ENCODE assay signal across 20 mouse cellular contexts in genomic region chr2:161024606-161025005, GRCm38 (mm10).
DNase-seq lines count a peak whose midpoint lies in the region; TF ChIP-seq lines count a peak whose summit lies in the region.
"Had no signal": no experiment of that assay in that cellular context is flagged by ENCODE, and none has a peak within 500 bp of the region (broad histone marks: within the 10 kb centered on the region; RNA-seq: fewer than 3 reads in every experiment).

No protein-coding gene starts in this region.

- TF ChIP-seq POLR2A in cerebellum, adult 2 months (IDR thresholded peaks at IDR 0.05; ENCODE audit: borderline replicate concordance, insufficient read depth, low read length) = no peak

- H3K27ac ChIP-seq in cerebellum, adult 2 months (ENCODE audit: insufficient read depth, low read length) = no peak overlapping the region
- H3K27ac ChIP-seq: embryonic facial prominence, embryonic 12.5 days; embryonic facial prominence, embryonic 15.5 days; heart, adult 2 months; hindbrain, embryonic 12.5 days; hindbrain, embryonic 15.5 days had no signal

- peak; percentile 23 to 60 for DNase-seq in cerebellum, adult 2 months
- DNase-seq in cerebellum, adult 8-10 months = no peak
- DNase-seq in cerebellum, postnatal 36 days = peak; percentile 17 to 20
- DNase-seq in cerebellum, adult 9-10 months = no peak
- DNase-seq in MN1 (ENCODE audit: low spot score) = peak; percentile 23
- DNase-seq in lung, postnatal 4 days = no peak
- DNase-seq in frontal cortex, postnatal 14 days (ENCODE audit: low spot score in 2 of 2) = no peak
- DNase-seq: adrenal gland, postnatal 10 days; adrenal gland, postnatal 36 days; B cell, adult 2 months; forebrain, postnatal 0 days; gastrocnemius, postnatal 25 days; heart, adult 2 months; kidney, adult 2 months had no signal

- H3K27me3 ChIP-seq in cerebellum, adult 2 months (ENCODE audit: control insufficient read depth, insufficient read depth, low read length) = no peaks in the 10 kb centered on the region
- H3K27me3 ChIP-seq: CH12.LX; embryonic facial prominence, embryonic 12.5 days; embryonic facial prominence, embryonic 15.5 days; hindbrain, embryonic 12.5 days; hindbrain, embryonic 15.5 days; Patski had no signal

- no peak overlapping the region for H3K4me3 ChIP-seq in cerebellum, adult 2 months (replicated peaks; ENCODE audit: insufficient read depth, low read depth, low read length)
- H3K4me3 ChIP-seq: embryonic facial prominence, embryonic 12.5 days; embryonic facial prominence, embryonic 15.5 days; heart, adult 2 months; hindbrain, embryonic 12.5 days; hindbrain, embryonic 15.5 days had no signal

- 21% methylated on average over 1 of the region's 1 CpGs for WGBS in cerebellum, adult 2 months

- H3K4me1 ChIP-seq in cerebellum, adult 2 months (ENCODE audit: control insufficient read depth, insufficient read depth, low read length) = peaks cover 2% of the 10 kb centered on the region; the same call in 1 of the 2 replicates
- H3K4me1 ChIP-seq: embryonic facial prominence, embryonic 12.5 days; embryonic facial prominence, embryonic 15.5 days; hindbrain, embryonic 12.5 days; hindbrain, embryonic 15.5 days had no signal

- TF ChIP-seq CTCF in cerebellum, adult 2 months (IDR thresholded peaks at IDR 0.05; ENCODE audit: borderline replicate concordance, insufficient read depth, low read depth, low read length) = no peak

Comparison
In these comparisons a context has a peak if more than half of its experiments do, and no peak if none do; other contexts are left out.
1. DNase-seq: peak in cerebellum, adult 2 months (2 of 2), cerebellum, postnatal 36 days (2 of 2) and MN1 (single experiment); none in cerebellum, adult 8-10 months (single experiment), cerebellum, adult 9-10 months (single experiment), lung, postnatal 4 days (0 of 2) and frontal cortex, postnatal 14 days (0 of 2).